Mouse (Mus musculus) Patski (cell line): ENCODE measurements around the gene Unc45a. TPM values are rescaled to one million over a fixed set of nuclear protein-coding genes. Genes with fewer than 3 reads are reported as not detected.

ENCODE experiments used
- ATAC-seq: fragments of 100-300 bp; one replicate; pipeline ENCODE4 v1.8.0; 2021
- CTCF ChIA-PET: fragments of 350-600 bp; sonication (Branson Sonifier 250); formaldehyde crosslinking; loops from one replicate; lab custom pipeline; 2022; ENCODE audit warnings: inconsistent platforms; lab: Charles Lee
- POLR2A ChIA-PET: fragments of 350-600 bp; sonication (Branson Sonifier 250); formaldehyde crosslinking; loops from one replicate; lab custom pipeline; 2022; ENCODE audit warnings: antibody characterized with exemption, inconsistent platforms; lab: Charles Lee
- DNase-seq: peaks from one replicate; pipeline ENCODE4 v3.0.0-alpha.2; 2011; ENCODE audit warnings: low read depth, low spot score
- H3K27me3 ChIP-seq: fragments of 371-371 bp; one replicate; pipeline ENCODE4 v1.5.1; 2021
- CTCF ChIP-seq: fragments of 100-300 bp; IDR thresholded peaks from one replicate; pipeline ENCODE4 v1.5.1; 2021
- in situ Hi-C: fragments of 300-500 bp; cut with MboI; formaldehyde crosslinking; loops from 3 replicates; pipeline ENCODE4 v1.11.1; 2018; ENCODE audit warnings: low pct_unique_long_range_greater_than_20kb, mixed read lengths
- polyA plus RNA-seq: library from polyadenylated mRNA; unstranded; gene quantifications from one replicate; pipeline ENCODE4 v1.2.3, GENCODE M21; 2021

Gene Unc45a
- polyA plus RNA-seq, 1 experiment from 2014 or later = 71.3 TPM

DNA sequence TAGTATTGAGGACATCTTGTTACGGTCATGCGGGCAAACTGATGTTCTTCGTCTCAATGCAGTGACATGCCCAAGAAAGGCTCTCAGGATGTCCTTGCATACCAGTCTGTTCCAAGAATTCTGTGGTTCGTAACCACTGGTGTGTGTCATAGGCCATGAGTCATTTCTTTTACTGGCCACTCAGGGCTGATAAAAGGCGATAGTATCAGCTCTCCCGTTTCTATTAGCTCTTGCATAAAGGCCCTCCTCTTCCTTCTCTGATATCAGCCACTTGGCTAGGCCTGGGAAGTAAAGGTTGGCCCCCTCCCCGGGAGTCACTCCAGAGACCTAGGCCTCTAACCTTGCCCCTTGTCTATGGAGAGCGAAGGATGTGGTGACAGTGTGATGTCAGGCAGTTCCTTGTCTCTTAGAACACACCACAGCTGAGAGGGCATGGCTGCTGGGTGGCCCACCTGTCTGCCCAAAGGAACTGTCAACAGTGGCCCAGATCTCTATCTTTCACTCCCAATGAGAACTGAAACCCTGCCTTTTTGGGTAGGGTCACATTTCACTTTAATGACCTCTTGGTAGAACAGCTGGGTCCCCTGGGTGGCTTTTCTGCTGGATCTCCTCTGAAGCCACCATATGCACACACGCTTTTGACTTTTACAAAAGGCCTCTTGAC lies 34.7 kb upstream of the Unc45a start:
- DNase-seq (peak; percentile 50), ATAC-seq (peak; percentile 80)
- ChIA-PET CTCF (interaction anchor here (0.6 to 3.6 kb wide), 4 partner anchors 11 to 234 kb away, joined by 3 to 14 read pairs (median 3); partner anchors contain the start of gene Fes), POLR2A (no interaction called here)
- in situ Hi-C loops = loop anchor here (5.0 to 25.0 kb wide), 3 partner anchors 33 to 462 kb away; partner anchors contain the start of genes Crtc3, Hddc3, Iqgap1 and Unc45a
- no peaks in the 10 kb centered on the region for H3K27me3 ChIP-seq
- TF ChIP-seq CTCF = no peak

DNA sequence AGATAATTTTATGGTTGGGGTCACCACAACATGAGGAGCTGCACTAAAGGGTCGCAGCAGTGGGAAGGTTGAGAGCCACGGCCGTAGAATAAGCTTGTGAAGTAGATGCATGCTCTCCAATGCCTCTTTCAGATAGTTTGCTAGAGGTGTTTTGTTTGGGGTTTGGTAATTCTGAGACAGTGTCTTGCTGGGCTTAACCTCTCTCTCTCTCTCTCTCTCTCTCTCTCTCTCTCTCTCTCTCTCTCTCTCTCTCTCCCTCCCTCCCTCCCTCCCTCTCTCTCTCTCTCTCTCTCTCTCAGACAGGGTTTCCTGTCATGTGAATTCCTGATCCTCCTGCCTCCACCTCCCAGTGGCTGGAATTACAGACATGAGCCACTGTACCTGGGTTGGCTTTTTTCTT lies 33.9 kb upstream of the Unc45a start:
- no peak for DNase-seq
- no peak for ATAC-seq
- ChIA-PET CTCF (interaction anchor here (0.8 to 1.0 kb wide), 2 partner anchors 33 to 210 kb away, joined by 3 read pairs; no protein-coding TSS in a partner anchor), POLR2A (no interaction called here)
- H3K27me3 ChIP-seq = no peaks in the 10 kb centered on the region
- in situ Hi-C loops = loop anchor here (5.0 to 25.0 kb wide), 3 partner anchors 32 to 463 kb away; partner anchors contain the start of genes Crtc3, Hddc3, Iqgap1 and Unc45a
- TF ChIP-seq CTCF = no peak

DNA sequence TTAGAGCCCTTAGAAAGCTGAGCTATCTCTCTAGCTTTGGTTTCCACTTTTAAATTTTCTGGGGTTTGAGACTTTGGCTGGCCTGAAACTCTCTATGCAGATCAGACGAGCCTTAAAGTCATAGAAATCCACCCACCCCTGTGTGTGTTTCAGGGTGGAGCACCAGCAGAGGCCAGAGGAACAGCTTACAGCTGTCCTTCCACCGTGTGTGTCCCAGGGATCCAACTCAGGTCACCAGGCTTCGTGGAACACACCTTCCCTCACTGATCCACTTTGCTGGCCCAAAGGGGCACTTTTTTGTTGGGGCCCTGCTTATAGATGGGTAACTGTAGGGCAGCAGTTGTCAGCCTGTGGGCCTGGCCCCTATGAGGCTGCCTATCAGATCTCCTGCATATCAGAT lies 33.5 kb upstream of the Unc45a start:
- ATAC-seq = no peak
- in situ Hi-C loops = no loop called here
- DNase-seq = no peak
- TF ChIP-seq CTCF = no peak
- ChIA-PET POLR2A (no interaction called here), CTCF (interaction anchor here (2.7 kb wide), 1 partner anchor 32 kb away, joined by 23 read pairs; the partner anchor contains the start of genes Hddc3 and Unc45a)
- no peaks in the 10 kb centered on the region for H3K27me3 ChIP-seq

DNA sequence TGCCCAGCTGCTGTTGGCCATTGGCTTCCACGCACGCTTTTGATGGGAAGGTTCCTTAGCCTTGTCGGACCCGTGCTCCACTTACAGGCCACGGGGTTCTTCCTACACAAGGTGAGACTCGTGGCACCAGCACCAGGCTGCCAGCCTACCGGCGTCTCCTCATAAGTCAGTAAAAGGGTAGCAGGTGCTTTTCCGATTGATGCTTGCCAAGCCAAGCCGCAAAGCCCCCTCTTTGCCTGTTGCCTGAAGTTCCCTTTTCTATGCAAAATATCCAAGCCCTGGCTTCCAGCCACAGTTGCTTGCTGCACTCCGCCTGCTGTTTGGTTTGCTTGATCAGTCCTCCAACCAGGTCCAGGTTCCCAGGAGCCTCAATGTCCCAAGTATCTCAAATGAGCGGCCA lies 33.0 kb upstream of the Unc45a start:
- no peaks in the 10 kb centered on the region for H3K27me3 ChIP-seq
- CTCF ChIA-PET = interaction anchor here (2.7 kb wide), 1 partner anchor 32 kb away, joined by 23 read pairs; the partner anchor contains the start of genes Hddc3 and Unc45a
- in situ Hi-C loops = no loop called here
- POLR2A ChIA-PET = no interaction called here
- no peak for TF ChIP-seq CTCF
- ATAC-seq (no peak), DNase-seq (no peak)

DNA sequence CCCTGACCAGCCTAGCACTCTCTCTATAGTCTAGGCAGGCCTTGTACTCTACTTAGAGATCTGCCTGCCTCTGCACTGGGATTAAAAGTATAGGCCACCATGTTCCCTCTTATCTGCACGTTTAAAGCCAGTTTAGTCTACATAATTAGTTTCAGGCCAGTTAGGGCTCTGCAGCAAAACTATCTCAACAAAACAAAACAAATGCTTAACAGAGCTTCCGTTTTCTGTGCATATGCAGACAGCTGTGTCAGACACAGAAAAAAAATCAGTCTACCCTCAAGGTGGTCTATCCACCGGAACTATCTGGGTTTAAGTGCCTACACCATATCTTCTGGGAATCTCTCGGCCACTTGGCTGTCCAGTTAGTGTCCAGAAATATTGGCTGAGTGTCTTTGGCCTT lies 32.5 kb upstream of the Unc45a start:
- POLR2A ChIA-PET = interaction anchor here (0.9 kb wide), 1 partner anchor 9 kb away, joined by 3 read pairs; no protein-coding TSS in a partner anchor
- CTCF ChIA-PET = interaction anchor here (2.7 kb wide), 1 partner anchor 31 kb away, joined by 23 read pairs; the partner anchor contains the start of genes Hddc3 and Unc45a
- ATAC-seq = no peak
- DNase-seq = no peak
- TF ChIP-seq CTCF = no peak
- in situ Hi-C loops = no loop called here
- H3K27me3 ChIP-seq = no peaks in the 10 kb centered on the region

DNA sequence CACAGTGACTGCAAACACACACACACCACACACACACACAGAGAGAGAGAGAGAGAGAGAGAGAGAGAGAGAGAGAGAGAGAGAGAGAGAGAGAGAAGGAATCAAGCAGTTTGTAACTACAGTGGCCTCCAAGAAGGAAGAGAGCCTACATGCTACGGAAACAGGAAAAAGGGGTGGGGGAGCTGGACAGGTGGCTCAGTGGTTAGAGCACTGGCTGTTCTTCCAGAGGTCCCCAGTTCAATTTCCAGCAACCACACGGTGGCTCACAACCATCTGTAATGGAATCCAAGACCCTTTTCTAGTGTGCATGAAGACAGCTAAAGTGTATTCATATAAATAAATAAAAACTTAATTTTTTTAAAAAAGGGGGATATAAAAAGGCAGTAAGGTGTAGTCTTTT lies 31.9 kb upstream of the Unc45a start:
- H3K27me3 ChIP-seq = no peaks in the 10 kb centered on the region
- in situ Hi-C loops = no loop called here
- TF ChIP-seq CTCF = no peak
- ATAC-seq = no peak
- DNase-seq = no peak
- ChIA-PET CTCF (interaction anchor here (2.7 kb wide), 1 partner anchor 31 kb away, joined by 23 read pairs; the partner anchor contains the start of genes Hddc3 and Unc45a), POLR2A (interaction anchor here (0.6 to 0.9 kb wide), 2 partner anchors 9 to 37 kb away, joined by 3 to 4 read pairs; no protein-coding TSS in a partner anchor)

DNA sequence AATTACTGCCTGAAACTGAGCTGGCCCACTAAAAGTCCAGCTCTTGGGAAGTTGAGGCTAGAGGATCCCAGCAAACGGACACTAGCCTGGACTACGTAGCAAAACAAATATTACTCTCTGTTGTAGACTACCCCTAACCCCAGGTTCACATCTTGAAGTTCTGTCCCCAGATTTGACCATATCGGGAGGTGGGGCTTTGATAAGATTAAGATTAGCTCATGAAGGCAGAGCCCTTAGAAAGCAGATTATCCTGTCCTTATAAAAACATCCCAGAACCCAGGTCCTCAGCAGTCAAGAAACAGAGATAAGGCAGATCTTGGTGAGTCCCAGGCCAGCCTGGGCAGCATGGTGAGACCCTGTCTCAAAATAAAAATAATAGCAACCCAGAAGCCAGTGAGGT lies 31.4 kb upstream of the Unc45a start:
- in situ Hi-C loops = no loop called here
- no peaks in the 10 kb centered on the region for H3K27me3 ChIP-seq
- ATAC-seq (no peak), DNase-seq (no peak)
- ChIA-PET CTCF (interaction anchor here (0.7 to 2.7 kb wide), 2 partner anchors 11 to 30 kb away, joined by 3 to 23 read pairs; partner anchors contain the start of genes Hddc3 and Unc45a), POLR2A (interaction anchor here (0.6 kb wide), 1 partner anchor 36 kb away, joined by 4 read pairs; no protein-coding TSS in a partner anchor)
- no peak for TF ChIP-seq CTCF

DNA sequence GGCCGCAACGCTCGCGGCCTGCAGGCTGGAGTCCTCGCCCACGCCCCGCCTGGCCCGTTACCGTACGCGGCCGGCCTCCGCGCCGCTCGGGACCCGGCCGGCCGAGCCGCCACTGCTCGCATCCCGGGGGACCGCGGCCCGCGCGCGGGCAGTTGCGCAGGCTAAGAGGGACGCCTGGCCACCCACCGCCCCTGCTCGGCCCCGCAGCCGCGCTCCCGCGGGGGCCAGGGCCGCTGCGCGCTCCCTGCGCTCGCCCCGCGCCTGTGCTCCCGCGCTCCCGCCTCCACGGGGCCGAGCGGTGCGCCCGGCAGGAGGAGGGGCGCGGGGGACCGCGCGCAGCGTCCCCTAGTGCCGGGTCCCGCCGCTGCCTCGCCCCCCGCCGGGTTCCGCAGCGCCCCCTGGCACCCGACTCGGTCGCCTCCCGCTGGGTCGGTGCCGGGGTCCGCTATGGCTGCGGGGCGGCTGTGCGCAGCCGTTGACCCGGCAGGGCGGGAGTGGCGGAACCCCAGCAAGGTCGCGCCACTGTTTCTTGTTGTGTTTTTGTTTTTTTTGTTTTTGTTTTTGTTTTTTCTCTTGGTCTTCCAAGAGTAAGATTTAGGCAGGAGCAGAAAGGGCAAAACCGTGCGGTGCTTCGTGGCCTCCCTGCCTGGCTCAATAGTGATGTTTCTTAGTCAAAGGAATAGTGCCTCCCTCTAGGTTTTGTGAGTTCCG lies 30.4 kb upstream of the Unc45a start, which contains the start of gene Man2a2:
TSS of gene Man2a2 (minus strand) at position 335 of the 711 bp plus-strand sequence.
- ChIA-PET CTCF (interaction anchor here (1.1 to 2.7 kb wide), 7 partner anchors 9 to 115 kb away, joined by 3 to 23 read pairs (median 5); partner anchors contain the start of genes Hddc3 and Unc45a), POLR2A (interaction anchor here (0.8 kb wide), 1 partner anchor 31 kb away, joined by 3 read pairs; no protein-coding TSS in a partner anchor)
- H3K27me3 ChIP-seq = no peaks in the 10 kb centered on the region
- ATAC-seq (peak; percentile 32), DNase-seq (no peak)
- in situ Hi-C loops = no loop called here
- no peak for TF ChIP-seq CTCF

DNA sequence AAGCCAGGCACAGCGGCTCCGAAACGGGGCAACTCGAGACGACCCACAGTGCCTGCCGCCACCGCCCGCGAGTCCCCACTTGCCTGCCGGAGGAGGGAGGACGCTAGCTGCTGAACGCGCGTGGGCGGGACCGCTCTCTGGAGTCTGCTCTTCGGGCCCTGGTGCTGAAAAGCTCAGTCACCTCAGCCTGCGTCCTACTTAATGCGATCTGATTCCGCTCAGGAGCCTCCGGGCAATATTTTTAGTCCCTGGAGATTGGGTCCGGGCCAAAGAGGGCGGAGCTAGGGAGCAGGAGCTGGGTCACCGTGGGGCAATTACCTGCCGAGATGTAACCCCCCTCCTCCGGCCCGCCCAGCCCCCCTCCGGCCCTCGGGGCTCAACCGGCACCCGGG lies 29.8 kb upstream of the Unc45a start:
- POLR2A ChIA-PET = interaction anchor here (0.8 kb wide), 1 partner anchor 31 kb away, joined by 3 read pairs; no protein-coding TSS in a partner anchor
- no peaks in the 10 kb centered on the region for H3K27me3 ChIP-seq
- in situ Hi-C loops = no loop called here
- TF ChIP-seq CTCF = no peak
- DNase-seq = no peak
- ATAC-seq = peak; percentile 45
- CTCF ChIA-PET = interaction anchor here (1.1 to 1.6 kb wide), 6 partner anchors 9 to 116 kb away, joined by 3 to 7 read pairs (median 4); partner anchors contain the start of gene Hddc3
